Mouse (Mus musculus): Measurements from ENCODE around the gene Gm5615.

DNA sequence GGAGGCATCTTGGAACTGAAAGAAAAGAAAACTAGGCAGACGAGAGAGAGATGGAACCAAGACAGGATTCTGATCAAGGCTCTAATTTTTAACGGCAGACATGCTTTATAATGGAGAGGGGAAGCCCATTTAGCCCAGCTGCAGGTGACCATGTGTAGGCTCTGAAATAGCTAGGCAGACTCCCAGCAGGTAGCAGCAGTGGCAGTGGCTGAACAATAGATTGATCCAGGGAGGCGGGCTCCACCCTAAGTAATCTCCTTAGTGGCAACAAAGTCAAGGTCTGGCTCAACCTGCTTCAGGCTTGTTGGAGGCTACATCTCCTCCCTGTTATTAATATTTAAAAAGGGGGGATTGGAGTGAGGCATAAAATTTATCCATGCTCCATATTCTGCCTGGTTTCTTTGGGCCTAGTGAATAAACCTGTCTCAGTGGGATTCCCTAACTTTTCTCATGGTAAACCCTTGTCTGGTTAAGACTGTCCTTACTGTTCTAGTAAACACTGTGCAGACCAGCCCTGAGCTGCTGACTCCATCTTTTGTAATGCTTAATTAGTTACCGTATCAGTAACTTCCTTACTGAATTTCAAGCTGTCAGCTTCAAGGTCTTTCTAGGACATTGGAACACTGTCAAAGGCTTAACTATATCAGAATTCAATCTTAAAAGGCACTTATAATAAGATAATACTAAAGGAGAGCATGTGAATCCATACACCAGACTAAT is 47.1 kb downstream of the Gm5615 start:
- TF ChIP-seq EP300 (IDR thresholded peaks at IDR 0.05; ENCODE audit: low read depth) (no peak), CTCF (IDR thresholded peaks at IDR 0.05; ENCODE audit: low read depth) (no peak)

Measured in heart, postnatal 0 days (tissue).